Mouse (Mus musculus): ENCODE results near the gene Zfp54. TPM values are rescaled to one million over a fixed set of nuclear protein-coding genes. Genes with fewer than 3 reads are reported as not detected.
"Not testable (repeated sequence)": the region's sequence is repeated elsewhere in the genome, so short reads cannot be mapped to it uniquely, and the experiment has no call there.

Gene Zfp54
- polyA plus RNA-seq, 1 experiment from 2014 or later, result 3.1 TPM

- 18% methylated on average over 14 of the region's 14 CpGs for WGBS (ENCODE audit: insufficient replicate concordance)
- no peaks in the 10 kb centered on the region for H3K9me3 ChIP-seq (replicated peaks)
- H3K4me1 ChIP-seq, result peaks cover 30% of the 10 kb centered on the region
- H3K4me3 ChIP-seq, result peak overlapping the region; percentile 9; the same call in 1 of the 2 replicates
- H3K36me3 ChIP-seq, result no peaks in the 10 kb centered on the region
- peak; percentile 45 for ATAC-seq
- no peaks in the 10 kb centered on the region for H3K27me3 ChIP-seq (replicated peaks)
- peak overlapping the region; percentile 36; the same call in 1 of the 2 replicates for H3K9ac ChIP-seq
- H3K27ac ChIP-seq, result 0 out of 2 replicates have a peak overlapping the region, but pooled peaks have one; percentile 30
- H3K4me2 ChIP-seq, result peak overlapping the region; percentile 53
Measured at GRCm38 (mm10) chr17:21473362-21474190, 50.5 kb downstream of the Zfp54 start.

- Histone ChIP-seq H3K4me1 (peaks cover 30% of the 10 kb centered on the region), H3K4me2 (peak overlapping the region; percentile 59), H3K4me3 (peak overlapping the region; percentile 40)
- H3K27ac ChIP-seq; H3K9me3 ChIP-seq (replicated peaks); H3K9ac ChIP-seq; H3K27me3 ChIP-seq (replicated peaks); ATAC-seq; H3K36me3 ChIP-seq: not testable (repeated sequence)
- WGBS (ENCODE audit: insufficient replicate concordance), result 7% methylated on average over 10 of the region's 10 CpGs
Measured at GRCm38 (mm10) chr17:21474729-21475128, 51.7 kb downstream of the Zfp54 start.

- H3K4me1 ChIP-seq, result peaks cover 30% of the 10 kb centered on the region
- not testable (repeated sequence) for H3K4me2 ChIP-seq; H3K9ac ChIP-seq; H3K36me3 ChIP-seq; H3K4me3 ChIP-seq; H3K27me3 ChIP-seq (replicated peaks); ATAC-seq; H3K9me3 ChIP-seq (replicated peaks); H3K27ac ChIP-seq
- WGBS (ENCODE audit: insufficient replicate concordance), result 28% methylated on average over 1 of the region's 1 CpGs
Measured at GRCm38 (mm10) chr17:21475290-21475689, 52.3 kb downstream of the Zfp54 start.

- H3K27me3 ChIP-seq (replicated peaks); H3K36me3 ChIP-seq; H3K9ac ChIP-seq; H3K4me3 ChIP-seq; H3K27ac ChIP-seq; ATAC-seq; H3K4me2 ChIP-seq; H3K9me3 ChIP-seq (replicated peaks): not testable (repeated sequence)
- peaks cover 26% of the 10 kb centered on the region for H3K4me1 ChIP-seq
- 65% methylated on average over 5 of the region's 9 CpGs for WGBS (ENCODE audit: insufficient replicate concordance)
Measured at GRCm38 (mm10) chr17:21476351-21476750, 53.3 kb downstream of the Zfp54 start.

- H3K4me2 ChIP-seq; H3K9me3 ChIP-seq (replicated peaks); H3K36me3 ChIP-seq; ATAC-seq; H3K4me1 ChIP-seq; H3K4me3 ChIP-seq; H3K27me3 ChIP-seq (replicated peaks); H3K9ac ChIP-seq; H3K27ac ChIP-seq: not testable (repeated sequence)
- WGBS (ENCODE audit: insufficient replicate concordance), result 69% methylated on average over 10 of the region's 10 CpGs
Measured at GRCm38 (mm10) chr17:21478103-21478777, 55.2 kb downstream of the Zfp54 start.

Other genes with a start within 250 kb of the Zfp54 start
- not detected in 2 replicates for gene Vmn1r234, start 197.1 kb upstream of the Zfp54 start, polyA plus RNA-seq (2016; fragmentation: Nextera tagmentation; extraction: Ambion mirVana)
- not detected in 2 replicates for gene Vmn1r235, start 166.8 kb upstream of the Zfp54 start, polyA plus RNA-seq (2016; fragmentation: Nextera tagmentation; extraction: Ambion mirVana)
- not detected in 2 replicates for gene Vmn1r236, start 140.3 kb upstream of the Zfp54 start, polyA plus RNA-seq (2016; fragmentation: Nextera tagmentation; extraction: Ambion mirVana)
- gene Vmn1r237, start 111.4 kb upstream of the Zfp54 start, polyA plus RNA-seq (2016; fragmentation: Nextera tagmentation; extraction: Ambion mirVana), result not detected in 2 replicates
- gene Zfp677, start 39.5 kb upstream of the Zfp54 start, polyA plus RNA-seq (2016; fragmentation: Nextera tagmentation; extraction: Ambion mirVana), result 1.0 and 1.3 TPM in 2 replicates
- 7.8 and 8.4 TPM in 2 replicates for gene Zfp51, start 27.1 kb downstream of the Zfp54 start, polyA plus RNA-seq (2016; fragmentation: Nextera tagmentation; extraction: Ambion mirVana)
- 4.1 TPM in 2 replicates for gene Zfp53, start 65.8 kb downstream of the Zfp54 start, polyA plus RNA-seq (2016; fragmentation: Nextera tagmentation; extraction: Ambion mirVana)
- 1.4 and 1.5 TPM in 2 replicates for gene Zfp52, start 112.3 kb downstream of the Zfp54 start, polyA plus RNA-seq (2016; fragmentation: Nextera tagmentation; extraction: Ambion mirVana)
- gene Zfp948, start 143.8 kb downstream of the Zfp54 start, polyA plus RNA-seq (2016; fragmentation: Nextera tagmentation; extraction: Ambion mirVana), result 7.5 TPM in 2 replicates
- 1.6 and 2.0 TPM in 2 replicates for gene Zfp983, start 227.4 kb downstream of the Zfp54 start, polyA plus RNA-seq (2016; fragmentation: Nextera tagmentation; extraction: Ambion mirVana)